Mouse (Mus musculus) lung, postnatal 10 days (tissue): Measurements from ENCODE around the gene Plekha4.

Experiments used
- DNase-seq: peaks from one replicate; pipeline ENCODE4 v3.0.0; 2021

Gene Plekha4

DNA sequence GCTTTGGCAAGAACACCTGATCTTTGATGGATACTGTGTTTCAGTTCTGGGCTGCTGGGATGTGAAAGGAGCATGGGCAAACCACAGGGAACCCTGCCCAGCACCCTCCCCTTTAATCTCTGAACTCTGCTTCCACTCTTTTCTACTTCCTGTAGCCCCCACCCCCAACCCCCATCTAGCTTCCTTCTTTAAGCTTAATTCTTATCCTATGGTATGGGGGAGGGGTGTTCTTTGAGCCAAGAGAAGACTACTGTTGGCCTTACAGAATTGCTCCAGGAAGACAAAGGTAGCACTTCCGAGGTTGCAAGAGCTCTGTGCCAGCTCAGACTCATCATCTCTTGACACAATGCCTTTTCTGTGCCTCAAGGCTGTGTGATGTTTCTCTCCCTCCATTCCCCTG lies 45.8 kb downstream of the Plekha4 start:
- no peak for DNase-seq

DNA sequence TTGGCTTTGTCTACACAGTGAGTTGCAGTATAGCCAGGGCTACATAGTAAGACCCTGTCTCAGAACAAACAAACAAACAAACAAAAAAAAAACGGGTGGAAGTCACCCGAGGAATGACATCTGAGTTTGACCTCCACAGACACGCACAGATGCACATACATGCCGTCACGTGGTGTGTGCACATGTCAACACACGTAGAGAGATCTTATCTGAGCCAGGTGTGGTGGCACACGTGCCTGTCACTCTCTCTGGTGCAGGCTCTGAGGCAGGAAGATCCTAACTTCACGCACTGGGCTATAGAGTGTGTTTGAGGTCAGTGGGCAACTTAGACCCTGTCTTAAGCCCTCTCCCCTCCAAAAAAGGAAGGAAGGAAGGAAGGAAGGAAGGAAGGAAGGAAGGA lies 47.8 kb downstream of the Plekha4 start:
- DNase-seq: no peak

- DNase-seq: no peak
Observed at GRCm38 (mm10) chr7:45574472-45575379, 48.6 kb downstream of the Plekha4 start.

- no peak for DNase-seq
Observed at GRCm38 (mm10) chr7:45585923-45586322, 59.8 kb downstream of the Plekha4 start.

DNA sequence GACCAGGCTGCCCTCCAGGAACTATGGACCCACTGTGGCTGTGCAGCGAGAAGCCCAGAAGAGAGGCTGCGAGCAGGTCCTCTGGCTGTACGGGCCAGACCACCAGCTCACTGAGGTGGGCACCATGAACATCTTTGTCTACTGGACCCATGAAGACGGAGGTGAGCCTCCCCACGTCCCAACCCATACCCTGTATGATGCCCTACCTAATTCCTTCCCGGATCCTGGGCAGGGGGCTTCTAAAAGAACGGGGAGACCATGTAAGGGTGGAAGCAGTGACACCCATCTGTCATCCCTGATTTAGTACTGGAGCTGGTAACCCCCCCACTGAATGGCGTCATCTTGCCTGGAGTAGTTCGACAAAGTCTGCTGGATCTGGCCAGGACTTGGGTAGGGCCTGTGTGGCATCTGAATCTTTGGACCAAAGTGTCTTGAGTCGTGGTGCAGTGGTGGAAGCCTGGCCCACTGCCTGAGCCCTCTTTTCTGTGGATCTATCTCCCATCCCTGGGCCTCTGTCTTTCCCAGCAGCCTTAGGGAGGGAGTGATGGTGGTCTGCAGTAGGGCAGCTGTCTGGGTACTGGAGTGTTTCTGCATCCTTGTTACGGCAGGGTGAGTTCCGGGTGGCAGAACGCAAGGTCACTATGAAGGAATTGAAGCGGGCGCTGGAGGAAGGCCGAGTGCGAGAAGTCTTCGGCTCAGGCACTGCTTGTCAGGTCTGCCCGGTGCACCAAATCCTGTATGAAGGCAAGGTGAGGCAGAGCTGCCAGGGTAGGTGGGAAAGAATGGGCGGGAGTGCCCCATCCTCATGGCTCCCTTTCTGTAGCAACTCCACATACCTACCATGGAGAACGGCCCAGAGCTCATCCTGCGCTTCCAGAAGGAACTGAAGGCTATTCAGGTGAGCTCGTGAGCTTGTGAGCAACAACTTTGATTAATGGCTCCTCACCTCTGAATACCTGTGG lies 61.8 kb downstream of the Plekha4 start:
- DNase-seq: no peak

DNA sequence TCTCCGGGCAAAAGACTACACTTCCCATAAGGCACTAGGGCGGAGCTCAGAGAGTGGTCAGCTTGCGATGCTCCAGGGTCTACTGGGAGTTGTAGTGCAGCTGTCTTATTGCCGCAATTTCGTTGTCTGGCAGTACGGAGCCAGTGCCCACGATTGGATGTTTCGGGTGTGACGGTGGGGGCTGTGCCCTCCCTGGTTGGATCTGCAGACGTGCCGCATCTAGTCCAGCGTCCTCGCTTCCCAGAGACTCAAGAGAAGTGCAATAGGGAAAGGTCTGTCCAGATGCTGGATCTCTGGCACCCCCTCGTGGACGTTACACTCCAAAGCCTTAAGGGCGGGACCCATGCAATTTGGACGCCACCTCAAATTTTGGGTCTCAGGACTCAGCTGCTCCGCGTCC lies 63.0 kb downstream of the Plekha4 start:
- peak; percentile 97 for DNase-seq

GRCm38 (mm10) chr7:45589898-45590297 lies 63.8 kb downstream of the Plekha4 start:
- DNase-seq: no peak

DNA sequence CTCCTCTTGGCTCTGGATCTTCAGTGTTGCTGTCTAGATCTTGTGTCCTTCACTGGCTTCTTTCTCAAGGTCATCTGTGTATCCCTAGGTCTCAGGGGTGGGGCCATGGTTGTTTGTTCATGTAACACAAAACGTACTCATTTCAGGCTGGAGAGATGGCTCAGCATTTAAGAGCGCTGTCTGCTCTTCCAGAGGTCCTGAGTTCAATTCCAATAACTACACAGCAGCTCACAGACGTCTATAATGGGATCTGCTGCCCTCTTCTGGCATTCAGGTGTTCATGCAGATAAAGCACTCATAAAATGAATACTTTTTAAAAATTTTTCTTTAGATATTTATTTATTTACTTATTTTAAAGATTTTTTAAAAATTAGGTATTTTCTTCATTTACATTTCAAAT lies 64.7 kb downstream of the Plekha4 start:
- DNase-seq: peak; percentile 25

GRCm38 (mm10) chr7:45591880-45592279 lies 65.8 kb downstream of the Plekha4 start:
- DNase-seq: no peak

DNA sequence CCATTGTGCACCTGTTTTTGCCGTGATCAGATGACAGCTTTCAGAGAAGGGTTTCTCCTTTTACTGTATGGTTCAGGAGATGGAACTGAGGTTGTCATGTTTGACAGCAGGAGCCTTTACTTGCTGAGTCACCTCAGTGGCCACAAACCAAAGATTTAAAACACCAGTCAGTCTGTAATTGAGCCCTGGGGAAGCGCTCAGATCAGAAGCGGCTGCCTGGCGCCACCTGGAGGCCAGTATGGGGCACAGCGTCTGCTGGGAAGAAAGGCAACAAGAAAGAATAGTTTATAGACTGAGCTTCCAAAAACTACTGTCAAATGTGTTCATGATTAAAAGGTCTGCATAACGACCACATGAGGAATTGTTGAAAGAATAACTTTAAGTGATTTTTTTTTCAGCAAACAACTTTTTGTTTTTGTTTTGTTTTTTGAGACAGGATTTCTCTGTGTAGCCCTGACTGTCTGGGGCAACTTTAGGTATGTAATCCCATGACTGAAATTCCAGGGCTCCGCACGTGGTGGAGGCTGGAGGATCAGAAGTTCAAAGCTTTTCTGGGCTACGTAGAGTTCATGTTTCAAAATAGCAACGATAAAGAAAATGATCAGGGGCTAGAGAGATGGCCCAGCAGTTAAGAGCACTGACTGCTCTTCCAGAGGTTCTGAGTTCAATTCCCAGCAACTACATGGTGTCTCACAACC lies 67.1 kb downstream of the Plekha4 start:
- peak; percentile 80 for DNase-seq

DNA sequence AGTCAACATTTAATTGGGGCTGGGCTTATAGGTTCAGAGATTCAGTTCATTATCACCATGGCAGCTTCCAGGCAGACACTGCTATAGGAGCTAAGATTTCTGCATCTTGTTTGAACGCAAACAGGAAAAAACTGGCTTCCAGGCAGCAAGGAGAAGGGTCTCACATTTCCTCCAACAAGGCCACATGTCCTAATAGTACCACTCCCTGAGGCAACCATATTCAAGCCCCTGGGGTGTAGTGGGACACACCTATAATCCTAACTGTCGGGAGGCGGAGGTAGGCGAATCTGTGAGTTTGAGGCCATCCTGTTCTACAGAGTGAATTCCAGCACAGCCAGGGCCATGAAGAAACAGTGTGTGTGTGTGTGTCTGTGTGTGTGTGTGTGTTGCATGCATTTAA lies 69.0 kb downstream of the Plekha4 start:
- DNase-seq: no peak

- no peak for DNase-seq
Observed at GRCm38 (mm10) chr7:45596107-45596506, 70.0 kb downstream of the Plekha4 start.

DNA sequence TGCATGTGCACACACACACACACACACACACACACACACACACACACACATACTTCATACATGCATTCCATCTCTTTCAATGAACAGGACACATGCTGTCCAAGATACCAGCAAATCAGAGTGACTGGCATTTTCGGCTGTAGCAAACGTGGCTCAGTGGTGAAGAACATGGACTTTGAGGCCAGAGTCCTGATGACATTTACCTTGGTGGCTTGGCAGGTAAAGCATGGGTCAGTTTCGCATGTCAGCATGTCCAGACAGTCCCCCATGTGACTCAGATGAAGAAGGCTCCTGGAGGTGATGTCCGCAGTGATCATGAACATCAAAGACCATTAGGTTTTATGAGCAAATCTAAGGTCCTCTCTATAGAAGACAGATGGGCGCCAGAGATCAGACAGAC lies 70.9 kb downstream of the Plekha4 start:
- no peak for DNase-seq

- no peak for DNase-seq
Observed at GRCm38 (mm10) chr7:45597527-45597926, 71.4 kb downstream of the Plekha4 start.

GRCm38 (mm10) chr7:45598960-45599879 lies 73.1 kb downstream of the Plekha4 start:
- no peak for DNase-seq
